Mouse (Mus musculus) lung, adult 2 months (tissue): Measurements from ENCODE around the gene Ehd3. TPM values are rescaled to one million over a fixed set of nuclear protein-coding genes. Genes with fewer than 3 reads are reported as not detected.

Source experiments
- DNase-seq: peaks from one replicate; pipeline ENCODE4 v3.0.0; 2022
- H3K4me1 ChIP-seq: fragments of 200-500 bp; 2 replicates; pipeline ENCODE4 v1.6.1; 2011; ENCODE audit warnings: low read length; ENCODE audit not compliant: control insufficient read depth, insufficient read depth
- H3K4me3 ChIP-seq: fragments of 200-500 bp; replicated peaks from 2 replicates; pipeline ENCODE3; 2011; ENCODE audit warnings: low read depth, mild to moderate bottlenecking, control low read depth, low read length; ENCODE audit errors: extremely low read depth
- CTCF ChIP-seq: fragments of 200-500 bp; IDR thresholded peaks from 2 replicates; pipeline ENCODE4 v1.5.1; 2011; ENCODE audit warnings: mild to moderate bottlenecking, low read length, control low read depth; ENCODE audit not compliant: insufficient read depth
- POLR2A ChIP-seq: fragments of 200-500 bp; IDR thresholded peaks from 2 replicates; pipeline ENCODE4 v1.6.1; 2011; ENCODE audit warnings: low read depth, mild to moderate bottlenecking, control low read depth, low read length, borderline replicate concordance; ENCODE audit errors: extremely low read depth
- WGBS: fragments of 180-500 bp; shearing (Covaris S2); methylation state at CpG from one replicate; pipeline ENCODE4 v1.1.7; 2018; 5-methylcytosine and 5-hydroxymethylcytosine counted together
- polyA plus RNA-seq: library from polyadenylated mRNA; depleted of rRNA; stranded (reverse); fragments of >200 nt; gene quantifications from 2 replicates; pipeline ENCODE4 v1.2.3, GENCODE M21; 2012

Gene Ehd3
- polyA plus RNA-seq, 1 experiment: 11.3 TPM

DNA sequence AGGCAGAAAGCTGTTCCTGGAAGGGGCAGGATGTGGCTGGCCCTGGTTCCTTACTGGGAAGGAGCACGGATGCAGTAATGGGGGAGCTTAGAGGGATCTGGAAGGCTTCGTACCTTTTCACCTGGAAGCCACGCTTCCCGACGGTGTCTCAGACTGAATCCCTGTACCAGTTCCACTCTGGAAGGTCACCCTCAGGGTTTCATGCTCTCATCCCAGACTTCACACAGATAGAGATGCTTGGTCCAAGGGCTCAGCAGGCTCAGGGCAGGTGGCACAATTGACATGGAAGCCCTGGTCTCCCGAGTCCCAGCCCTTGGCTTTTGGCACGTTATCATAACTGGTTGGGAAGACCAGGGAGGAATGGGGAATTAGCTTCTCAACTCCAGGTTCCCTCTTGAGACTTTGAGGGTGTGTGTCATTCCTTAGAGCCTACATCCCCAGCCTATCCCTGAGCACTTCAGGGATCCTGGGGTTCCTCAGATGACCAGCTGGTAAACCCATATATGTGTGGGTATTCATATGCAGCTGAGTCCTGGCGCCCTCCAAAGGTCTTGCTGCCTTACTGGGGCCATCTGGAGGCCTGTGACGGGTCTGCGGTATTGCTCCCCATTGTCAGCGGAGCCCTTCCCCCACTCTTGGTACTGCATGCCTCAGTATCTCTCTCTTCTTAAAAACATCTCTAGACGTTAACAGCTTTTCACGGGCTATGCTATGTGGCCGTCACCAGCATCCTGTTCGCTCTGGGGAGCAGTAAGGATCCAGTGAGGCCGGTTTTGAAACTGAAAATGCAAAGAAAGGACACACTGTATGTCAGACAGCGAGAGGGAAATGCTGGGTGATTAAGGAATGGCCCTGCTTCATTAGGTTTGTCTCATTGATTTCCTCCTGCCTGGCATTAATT, 19.4 kb downstream of the Ehd3 start:
- Histone ChIP-seq H3K4me3 (no peak overlapping the region), H3K4me1 (no peaks in the 10 kb centered on the region)
- 81% methylated on average over 17 of the region's 17 CpGs for WGBS
- TF ChIP-seq POLR2A (no peak), CTCF (no peak)
- DNase-seq: no peak

DNA sequence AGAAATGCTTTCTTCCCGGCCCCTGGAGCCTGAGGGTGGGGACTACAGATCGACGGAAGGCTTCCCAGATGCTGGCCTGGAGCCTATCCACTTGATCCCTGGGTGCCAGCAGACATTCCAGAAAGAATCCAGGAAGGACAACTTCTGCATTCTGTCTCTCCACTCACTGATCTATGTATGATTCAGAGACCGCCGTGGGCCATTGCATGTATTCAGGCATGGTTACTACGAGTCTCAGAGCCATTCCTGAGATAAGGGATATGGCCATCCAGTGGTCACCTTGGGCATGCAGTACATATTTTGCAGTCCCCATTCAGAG, 20.0 kb downstream of the Ehd3 start:
- Histone ChIP-seq H3K4me1 (no peaks in the 10 kb centered on the region), H3K4me3 (no peak overlapping the region)
- TF ChIP-seq POLR2A (no peak), CTCF (no peak)
- 62% methylated on average over 6 of the region's 6 CpGs for WGBS
- no peak for DNase-seq

DNA sequence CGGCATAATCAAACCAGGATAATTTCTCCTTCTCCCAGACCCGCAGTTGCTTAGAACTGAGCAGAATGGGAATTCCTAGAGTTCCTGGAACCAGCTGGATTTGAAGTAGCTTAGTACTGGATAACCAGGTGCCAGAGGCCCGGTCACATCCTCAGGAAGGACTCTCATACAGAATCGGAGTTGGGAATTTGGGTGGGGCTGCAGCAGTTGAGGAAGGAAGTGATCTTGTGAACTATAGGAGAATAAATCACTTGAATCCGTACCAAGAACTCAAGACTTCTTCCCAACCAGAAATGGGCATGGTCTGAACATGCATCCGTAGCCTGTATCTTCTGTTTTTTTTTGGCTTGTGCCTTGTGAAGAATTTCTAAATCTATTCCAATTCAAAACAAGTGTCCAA, 22.2 kb downstream of the Ehd3 start:
- 56% methylated on average over 6 of the region's 6 CpGs for WGBS
- no peak for TF ChIP-seq CTCF
- TF ChIP-seq POLR2A: no peak
- Histone ChIP-seq H3K4me3 (no peak overlapping the region), H3K4me1 (no peaks in the 10 kb centered on the region)
- DNase-seq: no peak

DNA sequence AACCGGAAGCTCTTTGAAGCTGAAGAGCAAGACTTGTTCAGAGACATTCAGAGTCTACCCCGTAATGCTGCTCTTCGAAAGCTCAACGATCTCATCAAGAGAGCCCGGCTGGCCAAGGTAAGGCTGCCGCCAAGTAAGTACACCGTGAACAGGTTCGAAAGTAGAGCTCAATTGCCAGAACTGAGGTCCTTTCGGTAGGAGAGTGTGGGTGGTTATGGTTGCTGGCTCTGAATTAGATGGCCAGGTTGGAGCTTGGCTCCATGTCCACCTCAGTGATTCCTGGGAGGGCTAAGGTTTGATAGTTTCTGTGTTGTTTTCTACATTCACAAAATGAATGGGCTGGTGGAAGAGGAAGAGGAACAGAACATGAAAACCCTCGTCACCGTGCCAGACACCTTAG, 23.5 kb downstream of the Ehd3 start:
- Histone ChIP-seq H3K4me3 (no peak overlapping the region), H3K4me1 (no peaks in the 10 kb centered on the region)
- TF ChIP-seq POLR2A (no peak), CTCF (no peak)
- 97% methylated on average over 11 of the region's 11 CpGs for WGBS
- no peak for DNase-seq

DNA sequence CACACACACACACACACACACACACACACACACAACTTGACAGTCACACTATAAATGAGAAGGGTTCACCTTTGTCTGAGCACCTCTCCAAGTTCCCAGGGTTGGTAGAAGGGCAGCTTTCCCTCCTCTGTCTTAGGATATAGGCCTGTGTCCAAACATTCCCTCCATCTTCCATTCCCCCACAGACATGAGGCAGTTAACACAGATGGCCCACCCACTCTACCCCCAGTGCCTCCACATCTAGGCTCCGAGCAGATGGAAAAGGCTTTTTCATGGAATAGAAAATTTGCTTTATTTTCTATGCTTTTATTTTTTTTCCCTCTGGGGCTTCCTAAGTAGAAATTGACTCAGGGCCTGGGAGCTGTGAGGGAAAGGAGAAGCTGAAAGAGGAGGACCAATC, 26.6 kb downstream of the Ehd3 start:
- no peak overlapping the region for H3K4me3 ChIP-seq
- TF ChIP-seq POLR2A (no peak), CTCF (no peak)
- no peaks in the 10 kb centered on the region for H3K4me1 ChIP-seq
- no peak for DNase-seq
- WGBS: 90% methylated on average over 1 of the region's 1 CpGs

DNA sequence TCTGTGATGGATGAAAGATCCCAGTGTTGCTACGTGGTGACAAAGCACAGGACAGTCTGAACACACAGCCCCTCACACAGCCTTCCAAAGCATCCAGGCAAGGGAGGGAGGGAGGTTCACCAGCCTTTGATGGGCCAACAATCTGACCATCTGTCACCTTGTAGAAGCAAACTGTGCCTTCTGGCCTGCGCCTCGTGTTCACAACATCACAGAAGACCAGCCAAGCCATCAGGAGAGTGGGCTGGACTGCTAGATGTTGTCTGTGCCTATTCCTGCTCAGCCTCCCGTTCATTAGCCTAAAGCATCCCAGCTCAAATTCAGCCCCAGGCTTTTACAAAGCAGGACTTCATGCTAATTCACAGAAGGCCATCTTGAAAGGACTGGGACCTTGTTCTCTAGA, 27.5 kb downstream of the Ehd3 start:
- TF ChIP-seq CTCF (no peak), POLR2A (no peak)
- no peak for DNase-seq
- no peaks in the 10 kb centered on the region for H3K4me1 ChIP-seq
- H3K4me3 ChIP-seq: no peak overlapping the region
- 64% methylated on average over 4 of the region's 4 CpGs for WGBS

DNA sequence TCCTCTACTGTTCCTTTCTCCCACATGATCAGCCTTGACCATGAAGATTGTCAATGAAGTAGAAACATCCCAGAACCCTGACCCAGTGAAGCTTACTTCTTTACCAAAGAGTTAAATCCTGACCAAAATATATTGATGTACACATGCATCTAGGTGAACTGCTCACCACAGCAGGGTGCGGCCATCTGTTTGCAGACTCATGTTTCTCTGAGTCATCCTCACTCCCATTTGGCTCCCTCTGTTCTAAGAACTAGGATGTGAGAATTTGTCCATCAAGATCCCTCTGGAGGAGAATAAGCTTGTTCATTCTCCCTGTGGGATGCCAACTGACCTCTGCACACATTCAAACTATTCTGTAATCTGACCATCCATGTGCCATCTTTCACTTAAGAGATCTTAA, 29.0 kb downstream of the Ehd3 start:
- TF ChIP-seq CTCF: no peak
- no peak for TF ChIP-seq POLR2A
- H3K4me1 ChIP-seq: no peaks in the 10 kb centered on the region
- 91% methylated on average over 1 of the region's 1 CpGs for WGBS
- H3K4me3 ChIP-seq: no peak overlapping the region
- DNase-seq: no peak

DNA sequence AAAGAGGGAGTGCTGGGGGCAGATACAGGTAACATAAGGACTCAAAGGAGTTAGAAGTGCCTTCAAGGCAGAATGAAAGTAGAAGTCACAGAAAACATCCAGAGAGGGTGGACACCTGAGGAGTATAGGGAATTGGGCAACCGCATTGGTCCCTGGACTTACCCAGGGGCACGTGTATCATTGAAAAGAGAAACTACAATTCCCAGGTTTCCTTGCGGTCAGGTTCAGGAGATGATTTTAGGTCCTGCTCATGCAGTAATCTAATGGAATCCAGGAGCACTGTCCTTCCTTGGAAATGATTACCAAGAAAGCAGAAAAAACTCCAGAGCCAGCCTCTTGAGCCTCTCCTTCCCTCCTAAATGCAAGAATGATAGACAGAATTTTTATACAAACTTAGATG, 29.5 kb downstream of the Ehd3 start:
- DNase-seq: no peak
- 83% methylated on average over 3 of the region's 3 CpGs for WGBS
- H3K4me1 ChIP-seq: no peaks in the 10 kb centered on the region
- no peak overlapping the region for H3K4me3 ChIP-seq
- TF ChIP-seq POLR2A (no peak), CTCF (no peak)

DNA sequence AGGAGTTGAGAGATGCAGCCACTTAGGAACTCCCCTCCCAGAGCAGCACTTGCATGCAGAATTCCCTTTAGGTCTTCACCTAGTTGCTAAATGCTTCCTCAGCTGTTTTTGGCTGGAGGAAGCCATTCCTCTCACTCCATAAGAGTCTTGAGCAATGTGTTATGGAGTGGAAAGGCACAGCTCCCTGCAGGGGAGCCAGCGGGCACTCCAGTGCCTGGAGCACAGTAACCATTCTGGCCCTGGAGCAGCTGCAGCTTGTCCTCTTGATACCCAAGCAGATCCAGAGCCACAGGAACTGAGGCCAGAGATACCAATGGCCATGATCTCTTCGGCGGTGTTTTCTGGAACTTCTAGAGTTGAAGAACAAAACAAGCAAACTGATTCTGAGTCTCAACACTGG, 32.7 kb downstream of the Ehd3 start:
- Histone ChIP-seq H3K4me1 (no peaks in the 10 kb centered on the region), H3K4me3 (no peak overlapping the region)
- TF ChIP-seq CTCF: no peak
- no peak for TF ChIP-seq POLR2A
- 88% methylated on average over 3 of the region's 3 CpGs for WGBS
- DNase-seq: no peak

DNA sequence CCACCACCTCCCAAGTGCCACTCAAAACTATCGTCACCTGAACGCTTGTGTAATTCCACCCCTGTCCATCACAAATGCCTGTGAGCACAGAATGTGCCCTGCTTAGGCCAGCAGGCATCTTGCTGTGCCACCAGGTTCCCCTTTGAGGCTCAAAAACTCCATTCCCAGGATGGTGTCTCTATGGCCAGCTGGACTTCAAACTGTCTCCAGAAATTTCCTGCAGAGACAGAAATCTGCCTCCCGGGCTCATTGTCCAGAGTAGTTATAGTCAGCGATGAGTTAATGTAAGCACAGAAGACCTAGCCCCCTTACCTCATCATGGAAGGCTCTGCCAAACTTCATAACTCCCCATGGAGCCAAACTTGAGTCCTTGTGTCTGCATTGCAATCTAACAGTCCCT, 33.3 kb downstream of the Ehd3 start:
- no peak for TF ChIP-seq POLR2A
- no peak for TF ChIP-seq CTCF
- H3K4me3 ChIP-seq: no peak overlapping the region
- DNase-seq: no peak
- H3K4me1 ChIP-seq: no peaks in the 10 kb centered on the region
- 72% methylated on average over 4 of the region's 4 CpGs for WGBS
